ENCODE assay signal across 8 mouse cellular contexts in the genomic region with DNA sequence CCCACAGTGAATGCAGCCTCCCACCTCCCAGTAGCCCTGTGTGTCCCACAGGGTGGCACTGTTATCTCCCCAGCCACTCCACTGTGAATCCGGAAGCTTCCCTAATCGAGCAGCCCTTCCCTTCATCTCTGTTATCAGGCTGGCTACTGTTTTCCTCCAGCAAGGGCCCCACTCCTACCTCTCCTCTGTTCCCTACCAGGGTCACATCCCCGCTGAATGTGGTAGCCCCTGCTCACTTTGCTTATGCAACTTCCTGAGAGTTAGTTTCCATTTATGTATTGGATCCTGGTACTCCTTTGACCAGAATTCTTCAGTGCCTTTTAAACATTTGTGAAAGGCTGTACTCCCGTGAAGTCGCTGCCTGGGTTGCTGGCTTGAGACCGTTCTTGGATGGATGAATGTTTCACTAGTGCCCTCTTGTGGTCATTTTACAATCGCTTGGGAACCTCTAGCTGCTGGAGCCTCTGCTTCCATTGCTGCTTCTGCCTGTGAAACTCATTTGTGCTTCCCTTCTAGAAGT. TPM values are rescaled to one million over a fixed set of nuclear protein-coding genes. Genes with fewer than 3 reads are reported as not detected.
DNase-seq lines count a peak whose midpoint lies in the region; ATAC-seq and TF ChIP-seq lines count a peak whose summit lies in the region.

No protein-coding gene starts in this region.

- no peaks in the 10 kb centered on the region for H3K27me3 ChIP-seq in forebrain, embryonic 15.5 days
- H3K27me3 ChIP-seq in liver, postnatal 0 days (ENCODE audit: insufficient read depth, low read length): no peaks in the 10 kb centered on the region
- H3K27me3 ChIP-seq in neural tube, embryonic 15.5 days (replicated peaks): no peaks in the 10 kb centered on the region

- H3K36me3 ChIP-seq in forebrain, embryonic 15.5 days: no peaks in the 10 kb centered on the region
- no peaks in the 10 kb centered on the region for H3K36me3 ChIP-seq in liver, postnatal 0 days (replicated peaks; ENCODE audit: insufficient read depth, low read length)
- H3K36me3 ChIP-seq in neural tube, embryonic 15.5 days: no peaks in the 10 kb centered on the region

- TF ChIP-seq CTCF in liver, postnatal 0 days (IDR thresholded peaks at IDR 0.05; ENCODE audit: low read depth): peak; percentile 84

- WGBS in forebrain, embryonic 15.5 days: under 1% methylated on average over 7 of the region's 7 CpGs
- WGBS in liver, postnatal 0 days (ENCODE audit: insufficient replicate concordance): 3% methylated on average over 7 of the region's 7 CpGs
- WGBS in neural tube, embryonic 15.5 days: 4% methylated on average over 7 of the region's 7 CpGs

- H3K4me1 ChIP-seq in forebrain, embryonic 15.5 days: 0 out of 2 replicates have a peak, but pooled peaks cover 3% of the 10 kb centered on the region
- H3K4me1 ChIP-seq in liver, postnatal 0 days (ENCODE audit: insufficient read depth): peaks cover 6% of the 10 kb centered on the region
- peaks cover 9% of the 10 kb centered on the region for H3K4me1 ChIP-seq in neural tube, embryonic 15.5 days

- H3K4me3 ChIP-seq in forebrain, embryonic 15.5 days: no peak overlapping the region
- H3K4me3 ChIP-seq in liver, postnatal 0 days (ENCODE audit: low read depth, low read length): 0 out of 2 replicates have a peak overlapping the region, but pooled peaks have one; percentile 1
- no peak overlapping the region for H3K4me3 ChIP-seq in neural tube, embryonic 15.5 days (replicated peaks)

- H3K9ac ChIP-seq in forebrain, embryonic 15.5 days (replicated peaks): no peak overlapping the region
- no peak overlapping the region for H3K9ac ChIP-seq in liver, postnatal 0 days (replicated peaks)
- H3K9ac ChIP-seq in neural tube, embryonic 15.5 days (replicated peaks): no peak overlapping the region

- no peak overlapping the region; the same call in 1 of the 2 replicates for H3K4me2 ChIP-seq in forebrain, embryonic 15.5 days (replicated peaks)
- H3K4me2 ChIP-seq in liver, postnatal 0 days (ENCODE audit: low read depth, low read length): peak overlapping the region; percentile 54
- peak overlapping the region; percentile 26 for H3K4me2 ChIP-seq in neural tube, embryonic 15.5 days

- H3K27ac ChIP-seq in forebrain, embryonic 15.5 days (replicated peaks): no peak overlapping the region
- no peak overlapping the region for H3K27ac ChIP-seq in liver, postnatal 0 days (ENCODE audit: low read depth)
- 0 out of 2 replicates have a peak overlapping the region, but pooled peaks have one; percentile 19 for H3K27ac ChIP-seq in neural tube, embryonic 15.5 days (replicated peaks)

- DNase-seq in MN1 (ENCODE audit: low spot score): peak; percentile 69
- DNase-seq in cerebellum, adult 11-12 months: peak; percentile 62
- DNase-seq in heart, postnatal 4 days: peak; percentile 69
- DNase-seq in layer of hippocampus, adult 18-20 months (ENCODE audit: low spot score in 2 of 2): peak; percentile 75 to 93
- peak; percentile 59 for DNase-seq in liver, postnatal 0 days
- DNase-seq in thymus, postnatal 10 days (ENCODE audit: low spot score in 2 of 2): peak; percentile 20 to 69

- ATAC-seq in forebrain, embryonic 15.5 days (replicated peaks): peak; percentile 95
- ATAC-seq in liver, postnatal 0 days: peak; percentile 87
- peak; percentile 90 for ATAC-seq in neural tube, embryonic 15.5 days (ENCODE audit: low FRiP score)

- no peaks in the 10 kb centered on the region for H3K9me3 ChIP-seq in forebrain, embryonic 15.5 days
- H3K9me3 ChIP-seq in liver, postnatal 0 days (ENCODE audit: low read length): no peaks in the 10 kb centered on the region
- no peaks in the 10 kb centered on the region for H3K9me3 ChIP-seq in neural tube, embryonic 15.5 days (replicated peaks)

- TF ChIP-seq EP300 in liver, postnatal 0 days (IDR thresholded peaks at IDR 0.05; ENCODE audit: low read depth): peak; percentile 58; the same call in 1 of the 2 replicates

RNA-seq across cellular contexts. Expression of a gene that starts 42.5 kb away (rescaled TPM):
- polyA plus RNA-seq in forebrain, embryonic 15.5 days (2015; fragmentation: Nextera tagmentation; extraction: Ambion mirVana): 0.96 and 1.0 TPM in 2 replicates
- not detected for total RNA-seq in heart, postnatal 4 days (2021)
- not detected for total RNA-seq in layer of hippocampus, adult 18-20 months (2021)
- polyA plus RNA-seq in liver, postnatal 0 days (2015; fragmentation: Nextera tagmentation; extraction: Ambion mirVana): 2.0 and 2.1 TPM in 2 replicates
- 1.6 and 4.4 TPM in 2 replicates for polyA plus RNA-seq in neural tube, embryonic 15.5 days (2015; fragmentation: Nextera tagmentation; extraction: Ambion mirVana)

RNA-seq across cellular contexts. Expression of a gene that starts 53.5 kb away (rescaled TPM):
- polyA plus RNA-seq in forebrain, embryonic 15.5 days (2015; fragmentation: Nextera tagmentation; extraction: Ambion mirVana): 3.3 and 3.5 TPM in 2 replicates
- total RNA-seq in heart, postnatal 4 days (2021): 10 to 100 TPM; 15.0 to 16.3 TPM
- total RNA-seq in layer of hippocampus, adult 18-20 months (2021): 10 to 100 TPM; 51.9 to 54.1 TPM
- polyA plus RNA-seq in liver, postnatal 0 days (2015; fragmentation: Nextera tagmentation; extraction: Ambion mirVana): 0.52 and 0.67 TPM in 2 replicates
- polyA plus RNA-seq in neural tube, embryonic 15.5 days (2015; fragmentation: Nextera tagmentation; extraction: Ambion mirVana): 4.6 and 4.8 TPM in 2 replicates
